Mouse (Mus musculus): ENCODE results near the gene Gm3591. TPM values are rescaled to one million over a fixed set of nuclear protein-coding genes. Genes with fewer than 3 reads are reported as not detected.
"Not testable (repeated sequence)": the region's sequence is repeated elsewhere in the genome, so short reads cannot be mapped to it uniquely, and the experiment has no call there.

The Gm3591 gene
- total RNA-seq (2021): under 1 TPM in 1 of 2 experiments, not detected in 1; 0.57 TPM
- long read RNA-seq, partial matches to known transcripts: 0 of 3 reads
- long read RNA-seq, other reads (novel, unspliced or antisense): 3 of 3 reads

GRCm38 (mm10) chr14:6412382-6412781 lies at the start of gene Gm3591:
TSS of gene Gm3591 (minus strand) at chr14:6412482.
- not testable (repeated sequence) for DNase-seq (ENCODE audit: low spot score in 2 of 2)

GRCm38 (mm10) chr14:6444511-6444910 lies 32.2 kb upstream of the Gm3591 start, which contains the start of gene Gm3594:
TSS of gene Gm3594 (minus strand) at chr14:6444611.
- DNase-seq (ENCODE audit: low spot score in 2 of 2): not testable (repeated sequence)

GRCm38 (mm10) chr14:6440774-6441173 lies 28.5 kb upstream of the Gm3591 start:
- peak in 1 of 2 experiments; percentile 1 for DNase-seq (ENCODE audit: low spot score in 2 of 2)

- DNase-seq (ENCODE audit: low spot score in 2 of 2): not testable (repeated sequence)
These were observed 27.9 kb upstream of the Gm3591 start for GRCm38 (mm10) chr14:6440206-6440605.

- DNase-seq (ENCODE audit: low spot score in 2 of 2): peak in 1 of 2 experiments; percentile 8
These were observed 14.5 kb upstream of the Gm3591 start for GRCm38 (mm10) chr14:6426766-6427165.

- not testable (repeated sequence) for DNase-seq (ENCODE audit: low spot score in 2 of 2)
These were observed 14.1 kb upstream of the Gm3591 start for GRCm38 (mm10) chr14:6426353-6426752.

- DNase-seq (ENCODE audit: low spot score in 2 of 2): not testable (repeated sequence)
These were observed 22.1 kb downstream of the Gm3591 start, which contains the start of gene Gm16440 for GRCm38 (mm10) chr14:6390219-6390618. TSS of gene Gm16440 (minus strand) at chr14:6390319.

Other genes with a start within 250 kb of the Gm3591 start
- 1 to 10 TPM; 1.2 TPM for gene Gm21560, start 193.2 kb downstream of the Gm3591 start, total RNA-seq (2021)
- gene Gm3411, start 125.2 kb downstream of the Gm3591 start, total RNA-seq (2021): 1 to 10 TPM; 2.2 to 2.5 TPM
- not detected for gene Gm21103, start 107.6 kb downstream of the Gm3591 start, total RNA-seq (2021)
- gene Gm3618, start 68.8 kb downstream of the Gm3591 start, total RNA-seq (2021): not detected
- gene Gm16440, start 22.2 kb downstream of the Gm3591 start, total RNA-seq (2021): not detected
- not detected for gene Gm3594, start 32.1 kb upstream of the Gm3591 start, total RNA-seq (2021)
- gene Gm8356, start 124.8 kb upstream of the Gm3591 start, total RNA-seq (2021): not detected
- under 1 TPM; 0.41 to 0.62 TPM for gene Gm3629, start 178.1 kb upstream of the Gm3591 start, total RNA-seq (2021)
- not detected for gene Gm3460, start 209.9 kb upstream of the Gm3591 start, total RNA-seq (2021)

Data from layer of hippocampus, adult 18-20 months (tissue).